Mouse (Mus musculus) small intestine, adult 2 months (tissue): ENCODE results near the gene Nipal4.

Experiments used
- CTCF ChIP-seq: fragments of 200-500 bp; IDR thresholded peaks from 2 replicates; pipeline ENCODE4 v1.5.1; 2012; ENCODE audit warnings: low read depth, mild to moderate bottlenecking, control low read depth, inconsistent platforms, low read length, moderate library complexity, mixed read lengths; ENCODE audit not compliant: insufficient replicate concordance, insufficient read length; ENCODE audit errors: extremely low read depth
- POLR2A ChIP-seq: fragments of 200-500 bp; IDR thresholded peaks from 2 replicates; pipeline ENCODE4 v1.6.1; 2012; ENCODE audit warnings: low read depth, mild to moderate bottlenecking, control low read depth, inconsistent platforms, low read length, moderate library complexity

GRCm38 (mm10) chr11:46204841-46205240 lies 38.5 kb upstream of the Nipal4 start:
- TF ChIP-seq CTCF (no peak), POLR2A (no peak)
